Mouse (Mus musculus) embryo, embryonic 11 days (tissue): ENCODE measurements around the gene Ndc80.
"Not testable (repeated sequence)": the region's sequence is repeated elsewhere in the genome, so short reads cannot be mapped to it uniquely, and the experiment has no call there.

Experiments
- DNase-seq: peaks from one replicate; pipeline ENCODE4 v3.0.0-alpha.2; 2015

Gene Ndc80

DNA sequence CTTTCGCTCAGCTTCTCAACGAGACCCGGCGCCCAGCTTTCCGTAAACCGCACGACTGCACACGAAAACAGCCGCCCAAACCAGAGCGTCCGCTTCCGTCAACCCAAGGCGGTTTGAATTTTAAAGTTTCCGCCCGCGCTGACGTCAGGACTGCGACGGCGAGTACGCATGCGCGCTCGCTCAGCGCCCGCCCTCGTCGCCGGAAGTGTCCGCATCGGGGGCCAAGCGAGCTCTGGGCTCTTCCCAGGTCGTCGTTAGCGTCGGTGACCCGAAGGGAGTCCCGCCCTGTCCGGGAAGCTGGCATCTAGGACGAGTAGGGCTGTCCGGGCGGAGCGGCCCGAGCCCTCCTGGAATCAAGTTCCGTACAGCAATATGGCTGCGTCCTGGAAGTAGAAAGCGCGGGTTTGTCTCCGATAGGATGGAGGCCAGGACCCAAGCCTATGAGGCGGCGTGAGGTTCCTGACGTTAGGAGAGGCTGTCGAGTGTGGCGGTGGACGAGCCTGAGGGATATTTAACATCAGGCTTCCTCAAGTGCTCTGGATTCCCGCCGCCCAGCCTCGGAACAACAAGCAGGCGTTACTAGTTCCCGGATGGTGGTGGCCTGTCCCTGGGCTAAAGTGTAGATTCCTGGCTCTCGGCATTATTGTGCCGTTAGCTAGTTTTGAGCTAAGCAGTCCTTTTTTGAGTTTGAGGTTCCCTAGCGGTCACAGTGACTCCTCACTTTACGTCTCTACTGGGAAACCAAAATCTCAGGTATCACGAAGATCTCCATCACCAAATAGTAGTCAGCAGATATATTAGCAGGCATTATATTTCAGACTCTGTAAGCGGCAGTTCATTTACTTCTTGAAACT lies at the start of gene Ndc80:
Ndc80 (minus strand) TSS at position 147 of the 854 bp plus-strand sequence.
- peak; percentile 96 for DNase-seq

DNA sequence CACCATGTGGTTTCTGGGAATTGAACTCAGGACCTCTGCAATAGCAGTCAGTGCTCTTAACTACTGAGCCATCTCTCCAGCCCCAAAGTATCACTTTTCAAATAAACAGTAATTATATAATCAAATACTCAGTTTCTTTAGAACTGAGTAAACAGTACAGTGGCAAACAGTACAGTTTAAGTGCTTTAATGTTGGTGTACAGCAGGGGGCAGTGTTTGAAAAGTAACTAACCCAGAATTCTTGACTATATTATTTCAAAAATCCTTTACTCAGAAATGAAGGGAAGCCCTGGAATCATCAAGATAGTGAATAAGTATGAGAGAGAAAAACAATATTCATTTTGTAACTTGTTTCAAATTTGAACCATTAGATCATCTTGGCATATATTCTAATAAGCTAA lies 35.0 kb upstream of the Ndc80 start:
- peak; percentile 49 for DNase-seq

DNA sequence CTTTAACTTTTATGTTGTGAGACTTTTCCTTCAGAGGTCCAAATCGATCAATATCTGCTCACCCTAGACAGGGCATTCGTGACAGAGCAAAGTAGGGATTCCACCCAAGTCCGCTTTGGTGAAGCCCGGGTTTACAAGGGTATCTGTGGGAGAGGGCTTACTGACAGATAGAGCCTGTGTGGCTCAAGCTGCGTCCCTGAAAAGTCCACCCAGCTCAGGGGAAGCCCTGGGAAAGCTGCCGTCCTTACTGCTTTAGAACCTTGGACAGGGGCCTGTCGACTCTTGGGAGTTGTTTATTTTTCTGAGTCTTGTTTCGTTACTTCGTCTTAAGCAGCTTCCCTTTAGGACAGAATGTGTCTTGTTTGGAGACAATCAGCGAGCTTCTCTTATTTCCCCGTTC lies 26.2 kb upstream of the Ndc80 start:
- peak; percentile 31 for DNase-seq

DNA sequence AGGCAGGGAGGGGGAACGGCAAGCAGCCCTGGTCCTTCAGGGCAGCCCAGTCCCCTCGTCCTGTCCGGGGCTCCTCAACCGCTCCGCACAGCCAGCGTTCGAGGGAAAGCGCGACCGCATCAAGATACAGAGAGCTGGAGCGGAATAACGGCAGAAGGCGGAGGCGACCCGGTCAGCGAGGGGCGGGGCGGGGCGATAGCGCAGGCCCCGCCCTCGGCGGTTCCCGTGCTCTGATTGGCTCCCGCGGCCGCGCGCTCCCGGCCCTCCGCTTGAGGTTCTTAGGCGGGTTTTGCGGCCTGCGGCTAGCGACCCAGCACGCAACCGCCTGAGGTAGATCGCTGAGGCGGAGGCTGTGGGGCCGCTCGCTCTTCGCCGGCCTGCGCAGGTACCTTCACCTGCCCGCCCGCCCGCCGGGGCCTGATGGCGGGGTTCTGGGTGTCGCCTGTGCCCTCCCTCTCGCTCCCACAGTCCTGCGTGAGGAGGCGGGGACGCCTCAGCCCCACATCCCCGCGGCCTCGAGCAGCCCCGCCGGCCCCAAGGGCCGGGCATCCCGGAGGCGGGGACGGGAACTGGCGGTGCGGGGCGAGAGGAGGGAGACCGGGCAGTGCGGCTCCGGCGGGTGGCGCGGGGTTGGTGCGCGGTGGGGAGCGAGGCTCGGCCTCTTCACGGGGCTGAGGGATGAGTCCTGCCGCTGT lies 25.2 kb upstream of the Ndc80 start, which contains the start of gene Spdya:
Spdya (plus strand) TSS at position 305 of the 695 bp plus-strand sequence.
- peak; percentile 95 for DNase-seq

DNA sequence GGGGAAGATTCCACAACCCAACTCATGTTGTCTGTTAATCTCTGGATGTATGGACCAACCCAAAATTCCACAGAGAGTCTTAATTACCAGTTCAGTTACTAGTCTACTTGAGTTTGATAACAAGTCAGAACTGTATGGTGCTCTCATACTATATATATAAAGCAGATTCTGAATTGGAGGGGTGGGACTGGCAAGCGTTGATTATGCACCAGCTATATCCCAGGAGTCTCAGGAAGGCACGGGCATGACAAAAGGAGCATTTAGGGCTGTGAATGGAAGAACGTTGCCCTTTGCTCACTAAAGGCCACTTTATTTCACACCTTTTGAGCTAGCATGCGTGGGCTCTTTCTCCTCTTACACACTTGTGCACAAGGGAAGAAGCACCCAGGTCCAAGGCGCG lies 24.7 kb upstream of the Ndc80 start:
- no peak for DNase-seq

DNA sequence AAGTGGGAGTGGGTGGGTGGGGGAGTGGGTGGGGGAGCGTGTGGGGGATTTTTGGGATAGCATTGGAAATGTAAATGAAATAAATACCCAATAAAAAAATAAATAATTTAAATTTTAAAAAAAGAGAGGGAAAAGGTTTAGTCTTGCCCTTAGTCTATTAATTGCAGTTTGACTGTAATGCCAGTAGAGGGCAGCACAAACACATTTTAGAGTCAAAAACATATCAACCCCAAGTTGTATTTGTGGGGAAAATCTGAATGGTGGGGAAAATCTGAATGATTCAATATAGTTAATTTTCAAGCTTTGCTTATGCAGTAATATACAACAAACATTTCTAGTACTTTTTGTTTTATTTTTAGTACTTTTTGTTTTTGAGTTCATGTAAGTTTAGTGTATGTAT lies 21.9 kb upstream of the Ndc80 start:
- DNase-seq, result peak; percentile 43

DNA sequence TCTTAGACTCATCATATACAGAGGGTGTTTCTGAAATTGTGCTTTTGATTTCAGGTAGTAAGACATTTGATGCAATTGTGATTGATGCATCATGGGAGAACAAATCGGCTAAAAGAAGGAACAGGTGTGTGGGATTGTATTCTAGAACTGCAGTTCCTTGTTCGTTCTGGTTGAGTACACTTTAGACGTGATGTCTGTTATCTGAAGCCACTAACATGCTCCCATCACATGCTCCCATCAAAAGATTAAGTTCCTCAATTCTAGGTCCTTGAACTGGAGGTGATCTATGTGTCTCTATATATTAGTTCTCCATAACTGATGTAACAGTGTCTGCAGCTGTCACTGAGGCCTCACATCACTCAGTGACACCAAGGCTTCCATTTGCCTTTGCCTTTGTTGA lies 10.5 kb upstream of the Ndc80 start:
- no peak for DNase-seq

DNA sequence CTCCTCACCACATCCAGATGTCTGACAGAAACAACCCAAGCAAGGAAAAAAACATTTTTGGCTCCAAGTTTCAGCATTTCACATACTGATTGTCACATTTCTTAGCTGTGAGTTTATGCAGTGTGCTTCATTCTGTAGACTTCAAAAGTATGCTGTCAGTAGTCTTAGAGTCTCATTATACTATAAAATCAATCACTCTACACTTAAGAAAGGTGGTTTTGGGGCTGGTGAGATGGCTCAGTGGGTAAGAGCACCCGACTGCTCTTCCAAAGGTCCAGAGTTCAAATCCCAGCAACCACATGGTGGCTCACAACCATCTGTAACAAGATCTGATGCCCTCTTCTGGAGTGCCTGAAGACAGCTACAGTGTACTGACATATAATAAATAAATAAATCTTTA lies 8.9 kb upstream of the Ndc80 start:
- DNase-seq, result not testable (repeated sequence)

DNA sequence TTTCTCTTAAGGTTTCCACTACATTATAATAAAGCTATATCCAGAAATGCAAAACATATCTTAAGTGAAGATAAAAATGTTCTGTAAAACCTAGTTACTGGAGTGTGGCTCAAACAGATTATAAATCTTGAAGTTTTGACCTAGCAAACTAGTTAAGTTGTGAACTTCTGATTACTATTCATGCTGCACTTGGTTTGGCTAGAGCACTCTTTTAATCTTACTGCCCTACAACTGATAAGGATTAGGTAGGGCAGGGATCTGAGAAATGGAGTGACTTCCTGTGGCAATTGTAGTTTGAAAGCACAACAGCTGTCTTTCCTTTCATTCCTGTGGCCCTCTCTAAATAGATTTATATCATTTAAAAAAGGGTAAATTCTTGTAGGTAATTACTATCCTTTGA lies 1.4 kb upstream of the Ndc80 start:
- no peak for DNase-seq

DNA sequence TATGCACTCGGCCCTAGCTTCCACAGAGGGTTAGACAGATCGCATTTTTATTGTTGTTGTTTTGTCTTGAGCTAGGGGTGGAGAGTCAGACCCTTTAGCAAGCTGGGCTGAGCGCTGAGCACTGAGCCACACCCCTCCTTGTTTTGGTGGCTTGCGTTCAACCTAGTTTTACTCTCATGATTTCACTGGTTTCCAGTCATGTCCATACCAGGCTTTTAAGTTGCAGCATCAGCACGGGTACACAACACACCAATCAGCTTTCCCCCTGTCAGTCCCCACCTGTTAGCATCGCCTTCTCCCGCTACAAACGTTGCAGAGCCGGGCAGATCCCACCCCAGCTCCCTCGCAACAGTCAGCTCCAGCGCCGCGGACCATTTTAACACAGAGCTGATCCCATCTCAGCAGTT lies 352 bp downstream of the Ndc80 start:
- DNase-seq, result no peak

DNA sequence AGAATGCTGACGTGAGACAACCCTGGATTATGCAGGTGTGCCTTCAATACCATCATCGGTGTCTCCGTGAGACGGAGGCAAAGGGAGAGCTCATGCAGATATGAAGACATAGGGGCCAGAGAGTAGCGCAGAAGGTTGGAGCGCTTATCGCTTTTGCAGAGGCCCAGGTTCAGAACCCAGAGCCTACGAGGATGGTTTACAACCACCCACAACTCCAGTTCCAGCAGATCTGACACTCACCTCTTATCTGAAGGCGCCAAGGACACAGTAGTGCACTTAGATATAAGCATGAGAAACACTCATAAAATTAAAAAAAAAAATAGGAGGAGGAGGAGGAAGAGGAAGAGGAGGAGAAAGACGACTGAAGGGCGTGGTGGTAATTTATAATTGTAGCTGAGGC lies 16.4 kb downstream of the Ndc80 start:
- DNase-seq, result no peak

DNA sequence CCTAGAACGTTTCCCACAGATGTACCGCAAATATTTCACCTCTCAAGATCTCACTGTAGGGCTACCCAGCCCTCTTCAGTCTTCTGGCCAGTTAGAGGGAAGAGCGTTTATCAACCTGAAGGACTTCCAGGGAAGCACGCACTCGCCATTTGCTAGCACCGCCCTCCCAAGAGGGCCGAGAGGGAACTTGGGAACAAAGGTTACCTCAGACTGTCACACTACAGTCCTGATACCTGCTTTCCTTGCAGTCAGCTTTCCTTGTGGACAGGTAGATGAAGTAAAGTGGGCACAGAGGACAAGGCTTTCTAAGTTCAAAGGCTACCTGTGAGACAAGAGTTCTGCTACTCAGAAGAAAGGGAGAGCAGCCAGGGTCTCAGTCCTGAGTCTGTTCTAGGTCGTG lies 19.8 kb downstream of the Ndc80 start:
- no peak for DNase-seq

DNA sequence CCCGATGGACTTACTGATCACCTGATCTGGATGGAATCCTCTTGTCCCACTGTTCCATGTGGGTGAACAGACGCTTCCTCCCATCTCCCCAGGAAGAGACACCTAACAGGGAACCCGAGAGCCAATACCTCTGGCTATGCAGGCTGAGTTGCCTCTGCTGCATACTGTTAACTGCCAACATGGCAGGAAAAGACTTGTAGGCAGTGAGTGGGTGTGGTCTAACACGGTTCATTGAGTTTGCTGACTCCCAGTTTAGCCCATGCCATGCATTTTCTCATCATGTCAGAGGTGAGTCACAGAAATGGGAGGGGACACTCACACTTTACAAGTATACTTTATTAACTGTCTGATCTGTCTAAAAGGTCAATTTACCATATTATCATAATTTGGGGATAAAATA lies 30.9 kb downstream of the Ndc80 start:
- DNase-seq, result no peak

DNA sequence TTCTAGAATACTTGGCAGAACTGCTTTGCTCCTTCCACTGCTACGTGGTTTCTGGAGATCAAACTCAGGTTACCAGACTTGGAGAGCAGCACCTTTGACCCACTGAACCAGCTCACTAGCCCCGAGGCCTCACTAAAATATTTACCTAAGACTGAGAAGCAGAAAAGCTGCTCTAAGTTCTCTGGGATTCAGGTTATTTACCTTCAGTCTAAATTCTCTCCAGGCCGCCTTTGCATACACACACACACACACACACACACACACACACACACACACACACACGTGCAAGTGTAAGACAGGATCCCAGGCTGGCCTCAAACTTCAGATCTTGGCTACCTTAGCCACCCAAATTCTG lies 35.3 kb downstream of the Ndc80 start:
- DNase-seq, result no peak

DNA sequence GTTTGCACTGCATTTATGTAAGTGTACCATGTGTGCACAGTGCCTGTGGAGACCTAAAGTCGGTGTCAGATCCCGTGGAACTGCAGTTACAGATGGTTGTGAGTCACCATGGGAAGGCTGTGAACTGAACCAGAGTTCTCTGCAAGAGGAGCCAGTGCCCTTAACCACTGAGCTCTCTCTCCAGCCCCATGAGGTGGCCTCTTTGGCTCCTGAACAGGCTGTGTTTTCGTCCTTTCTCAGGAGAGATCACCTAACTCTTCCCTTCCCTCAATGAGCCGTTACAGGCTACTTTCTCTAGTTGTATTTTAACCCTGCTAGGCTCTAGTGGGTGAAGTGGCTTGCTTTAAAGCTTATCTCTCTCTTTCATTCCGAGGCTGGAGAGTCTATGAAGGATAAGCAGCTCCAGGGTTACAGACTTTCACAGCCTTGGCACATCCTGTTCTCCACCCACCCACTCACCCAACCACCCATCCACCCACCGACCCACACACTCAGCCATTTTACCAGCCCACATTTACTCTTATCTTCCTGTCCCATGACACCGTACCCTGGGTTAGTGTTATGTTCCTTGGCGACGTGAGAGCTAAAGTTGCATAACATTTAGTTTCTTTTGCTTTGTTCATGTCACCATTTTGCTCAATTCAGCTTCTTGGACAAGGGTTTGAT lies 35.9 kb downstream of the Ndc80 start:
- DNase-seq, result no peak

DNA sequence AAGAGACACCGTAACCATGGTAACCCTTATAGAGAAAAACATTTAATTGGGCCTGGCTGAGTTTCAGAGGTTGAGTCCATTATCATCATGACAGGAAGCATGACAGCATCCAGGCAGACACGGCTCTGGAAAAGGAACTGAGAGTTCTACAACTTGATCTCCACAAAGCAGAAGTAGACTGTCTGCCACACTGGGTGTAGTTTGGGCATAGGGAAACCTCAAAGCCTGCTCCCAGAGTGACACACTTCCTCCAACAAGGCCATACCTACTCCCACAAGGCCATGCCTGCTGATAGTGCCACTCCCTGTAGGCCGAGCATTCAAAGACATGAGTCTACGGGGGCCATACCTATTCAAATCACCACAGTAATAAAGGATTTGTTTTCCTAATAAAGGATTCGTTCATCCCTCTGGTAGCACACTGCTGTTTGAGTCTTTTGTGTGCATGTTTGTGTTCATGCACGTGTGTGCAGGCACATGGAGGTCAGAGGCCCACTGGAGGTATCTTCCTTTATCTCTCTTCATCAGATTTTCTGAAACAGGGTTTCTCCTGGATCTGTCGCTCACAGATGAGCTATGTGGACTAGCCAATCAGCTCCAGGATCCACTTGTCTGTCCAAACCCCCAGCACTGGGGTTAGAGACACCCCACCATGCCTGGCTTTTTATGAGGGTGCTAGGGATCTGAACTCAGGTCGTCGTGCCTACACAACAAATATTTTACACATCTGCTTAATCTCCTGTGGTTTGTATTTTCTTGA lies 36.8 kb downstream of the Ndc80 start:
- no peak for DNase-seq

DNA sequence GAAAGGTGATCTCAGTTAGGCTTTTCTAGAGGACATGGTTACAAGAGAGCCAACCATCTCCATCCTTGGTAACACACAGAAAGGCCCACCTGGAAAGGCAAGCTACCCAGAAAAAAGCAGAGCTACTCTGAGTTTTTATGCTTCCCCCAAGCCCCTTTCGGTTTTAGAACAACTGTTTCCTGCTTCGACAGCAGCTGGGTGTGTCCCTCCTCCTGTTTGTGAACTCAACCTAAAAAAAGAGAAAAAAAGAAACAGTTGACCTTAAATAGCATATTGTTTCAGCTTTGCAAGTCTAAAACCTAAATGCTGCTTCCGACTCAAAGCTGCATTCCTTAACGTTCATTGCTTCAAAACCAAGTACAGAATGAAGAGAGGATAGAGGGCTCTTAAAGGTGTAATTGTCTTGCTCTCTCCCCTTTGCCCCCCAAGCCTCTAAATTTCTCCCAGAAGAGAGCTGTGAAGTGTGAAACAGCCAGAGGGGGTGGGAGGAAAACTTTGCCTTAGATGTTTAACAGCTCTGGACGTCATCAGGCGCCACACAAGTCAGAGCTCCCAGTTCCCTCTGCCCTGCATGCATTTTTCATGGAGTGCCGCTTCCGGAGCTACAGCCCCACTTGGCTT lies 40.3 kb downstream of the Ndc80 start:
- peak; percentile 15 for DNase-seq

DNA sequence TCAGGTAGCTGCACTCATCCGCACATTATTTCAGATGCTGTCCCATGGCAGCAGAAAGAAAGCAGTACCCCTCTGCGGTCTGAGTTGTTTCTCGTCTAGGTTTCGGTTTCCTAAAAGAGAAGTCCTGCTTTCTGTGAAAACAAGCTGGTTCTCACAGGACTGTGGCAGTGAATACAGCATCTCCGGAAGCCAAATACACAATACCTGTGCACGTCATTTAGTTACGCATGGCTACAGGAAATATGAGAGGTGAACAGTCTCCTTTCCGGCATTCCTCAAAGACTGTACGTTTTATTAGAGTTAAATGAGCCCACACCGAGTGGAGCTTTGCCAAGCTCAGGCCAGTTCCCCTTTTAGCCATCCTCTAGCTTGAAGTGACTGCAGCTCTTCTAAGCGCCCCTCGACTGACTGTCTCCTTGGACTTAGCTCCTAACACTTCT lies 40.8 kb downstream of the Ndc80 start:
- DNase-seq, result no peak

DNA sequence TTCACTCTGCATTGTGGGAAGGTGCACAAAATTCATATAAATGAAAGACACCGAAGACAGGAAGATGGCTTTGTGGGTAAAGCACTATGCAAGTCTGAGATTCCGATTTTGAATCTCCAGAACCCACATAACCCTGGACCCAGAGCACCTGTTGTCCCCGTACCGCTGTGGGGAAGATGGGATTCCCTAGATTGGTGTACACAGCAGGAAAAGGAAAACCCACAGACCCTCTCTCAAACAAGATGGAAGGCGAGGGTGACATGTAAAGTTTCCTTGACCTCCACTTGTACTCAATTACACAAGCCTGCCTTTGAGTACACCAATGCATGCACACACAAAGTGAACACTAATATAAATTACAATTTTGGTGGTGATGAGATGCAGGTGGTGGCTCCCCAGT lies 41.9 kb downstream of the Ndc80 start:
- DNase-seq, result no peak

DNA sequence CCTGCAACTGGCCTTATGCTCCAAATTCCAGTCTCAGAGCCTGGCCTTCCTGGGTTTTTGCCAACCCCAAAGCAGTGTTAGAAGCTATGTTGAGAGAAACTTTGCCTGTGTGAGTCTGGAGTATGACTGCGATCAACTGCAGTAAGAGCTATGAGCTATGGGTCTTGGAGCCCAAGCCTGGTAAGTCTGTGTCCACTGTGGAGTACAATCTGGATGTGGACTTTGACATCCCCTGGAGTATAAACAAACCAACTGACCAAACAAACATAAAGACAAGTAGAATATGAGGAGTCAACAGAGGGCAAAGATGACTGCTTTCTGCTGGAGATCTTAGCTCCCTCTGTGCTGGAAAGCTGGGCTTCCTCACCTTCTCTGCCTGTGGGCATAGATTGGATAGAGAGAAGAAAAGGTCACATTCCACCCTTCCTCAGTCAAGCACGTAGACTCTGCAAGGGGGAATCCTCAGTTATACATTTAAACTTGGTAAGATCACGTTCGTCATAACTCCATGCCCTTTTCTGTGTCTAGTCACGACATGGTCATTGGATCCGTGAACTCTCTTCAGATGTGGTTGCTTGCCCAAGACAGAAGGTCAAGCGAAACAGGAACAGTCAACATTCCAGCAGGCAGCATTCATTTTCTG lies 43.1 kb downstream of the Ndc80 start:
- no peak for DNase-seq

DNA sequence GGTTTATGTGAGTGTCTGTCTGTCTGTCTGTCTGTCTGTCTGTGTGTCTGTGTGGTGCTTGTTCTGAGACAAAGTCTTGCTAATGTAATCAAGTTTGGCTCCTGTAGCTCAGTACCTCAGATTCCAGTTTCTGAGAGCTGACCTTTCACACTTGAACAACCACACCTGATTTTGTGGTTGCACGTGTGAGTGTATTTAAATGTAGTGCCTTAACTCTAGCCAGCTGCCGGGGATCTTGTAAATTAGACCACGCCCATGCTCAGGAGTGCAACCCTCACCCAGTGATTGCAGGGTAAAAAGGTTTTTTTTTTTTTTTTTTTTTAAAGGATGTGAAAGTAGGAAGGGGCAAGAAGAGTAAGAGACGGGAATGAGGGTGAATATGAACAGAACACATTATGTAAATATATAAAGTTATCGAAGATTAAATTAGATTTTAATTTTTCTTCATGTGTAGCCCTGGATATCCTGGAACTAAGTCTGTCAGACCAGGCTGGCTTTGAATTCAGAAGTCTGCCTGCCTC lies 47.2 kb downstream of the Ndc80 start:
- DNase-seq, result no peak

DNA sequence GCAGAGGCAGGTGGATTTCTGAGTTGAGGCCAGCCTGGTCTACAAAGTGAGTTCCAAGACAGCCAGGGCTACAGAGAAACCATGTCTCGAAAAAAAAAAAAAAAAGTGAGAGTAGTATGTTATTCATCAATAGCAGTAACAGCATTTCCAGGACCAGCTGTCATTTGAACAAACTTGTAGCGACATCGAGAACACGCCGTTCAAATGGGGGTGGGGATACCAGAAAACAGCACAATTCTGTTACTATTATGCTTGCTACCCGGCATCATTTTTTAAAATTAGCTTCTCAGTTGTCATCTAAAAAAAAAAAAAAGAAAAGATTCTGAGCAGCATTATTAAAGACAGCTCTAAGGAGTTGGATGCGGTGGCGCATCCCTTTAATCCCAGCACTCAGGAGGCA lies 49.2 kb downstream of the Ndc80 start:
- no peak for DNase-seq
